Mouse (Mus musculus) cortical plate, adult 2 months (tissue): ENCODE data around the gene Gm9918. TPM values are rescaled to one million over a fixed set of nuclear protein-coding genes. Genes with fewer than 3 reads are reported as not detected.
"Not testable (repeated sequence)": the region's sequence is repeated elsewhere in the genome, so short reads cannot be mapped to it uniquely, and the experiment has no call there.

ENCODE experiments used
- H3K27ac ChIP-seq: fragments of 200-500 bp; 2 replicates; pipeline ENCODE4 v1.5.1; 2012; ENCODE audit warnings: low read length, control low read depth, inconsistent platforms; ENCODE audit not compliant: insufficient read depth
- H3K4me1 ChIP-seq: fragments of 200-500 bp; 2 replicates; pipeline ENCODE4 v1.6.1; 2011; ENCODE audit warnings: low read length; ENCODE audit not compliant: control insufficient read depth, insufficient read depth
- H3K4me3 ChIP-seq: fragments of 200-500 bp; 2 replicates; pipeline ENCODE4 v1.5.1; 2011; ENCODE audit warnings: mild to moderate bottlenecking, low read length, control low read depth; ENCODE audit not compliant: insufficient read depth
- CTCF ChIP-seq: fragments of 200-500 bp; IDR thresholded peaks from 2 replicates; pipeline ENCODE4 v1.5.1; 2011; ENCODE audit warnings: mild to moderate bottlenecking, control low read depth, low read length; ENCODE audit not compliant: insufficient read depth; ENCODE audit errors: extremely low read depth
- POLR2A ChIP-seq: fragments of 200-500 bp; IDR thresholded peaks from 2 replicates; pipeline ENCODE4 v1.6.1; 2011; ENCODE audit warnings: mild to moderate bottlenecking, low read length, control low read depth; ENCODE audit not compliant: insufficient read depth; ENCODE audit errors: extremely low read depth
- polyA plus RNA-seq: library from polyadenylated mRNA; depleted of rRNA; stranded (reverse); fragments of >200 nt; gene quantifications from 2 replicates; pipeline ENCODE4 v1.2.3, GENCODE M21; 2012; rRNA removed

Gene Gm9918
- 0.04 and 0.15 TPM in 2 replicates for polyA plus RNA-seq

DNA sequence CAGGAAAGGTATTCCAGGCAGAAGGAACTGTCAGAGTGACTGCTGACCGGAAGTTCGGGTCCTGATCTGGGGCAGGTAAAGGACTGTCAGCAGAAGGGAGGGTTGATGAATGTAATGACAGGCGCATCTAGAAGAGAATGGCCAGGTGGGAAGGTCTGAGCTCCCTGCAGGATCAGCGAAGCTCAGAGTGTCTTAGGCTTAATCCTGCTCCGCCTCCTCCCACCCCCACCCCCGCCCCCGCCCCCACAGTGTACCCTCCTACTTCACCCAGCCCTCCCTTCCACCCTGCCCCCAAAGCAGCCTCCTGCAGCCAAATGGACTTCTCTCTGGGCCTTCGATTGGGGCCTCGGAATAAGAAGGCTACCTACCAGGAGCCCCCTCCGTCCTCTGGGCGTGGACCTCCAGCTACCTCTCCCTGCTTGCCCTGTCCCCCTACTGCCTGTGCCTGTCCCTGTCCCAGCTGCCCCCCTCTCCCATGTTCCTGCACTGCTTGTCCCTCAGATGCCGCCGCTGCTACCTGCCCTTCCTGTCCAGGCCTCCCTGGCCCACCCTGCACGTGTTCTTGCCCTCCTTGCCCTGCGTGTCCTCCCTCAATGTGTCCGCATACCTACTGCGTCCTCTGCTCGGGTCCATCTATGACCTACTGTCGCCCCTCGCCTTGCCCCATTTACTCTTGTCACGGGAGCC lies at the start of gene Gm9918:
TSS of gene Gm9918 (plus strand) at position 290 of the 687 bp plus-strand sequence.
- no peak within 1 kb of the TSS for H3K4me3 ChIP-seq
- H3K4me1 ChIP-seq = no peaks in the 10 kb centered on the region
- H3K27ac ChIP-seq = no peak within 1 kb of the TSS
- no peak for TF ChIP-seq POLR2A
- TF ChIP-seq CTCF = no peak

- H3K27ac ChIP-seq = no peak overlapping the region
- no peak overlapping the region for H3K4me3 ChIP-seq
- 0 out of 2 replicates have a peak, but pooled peaks cover 2% of the 10 kb centered on the region for H3K4me1 ChIP-seq
- TF ChIP-seq CTCF = no peak
- TF ChIP-seq POLR2A = no peak
Observed at GRCm38 (mm10) chr15:102222386-102222785, 48.0 kb upstream of the Gm9918 start.

GRCm38 (mm10) chr15:102224186-102224991 lies 46.0 kb upstream of the Gm9918 start:
- Histone ChIP-seq H3K27ac (no peak overlapping the region), H3K4me3 (peak overlapping the region; percentile 27), H3K4me1 (0 out of 2 replicates have a peak, but pooled peaks cover 2% of the 10 kb centered on the region)
- peak; percentile 51 for TF ChIP-seq CTCF
- no peak for TF ChIP-seq POLR2A

GRCm38 (mm10) chr15:102224992-102225617 lies 45.3 kb upstream of the Gm9918 start:
- H3K4me3 ChIP-seq = peak overlapping the region; percentile 27; the same call in 1 of the 2 replicates
- no peak overlapping the region for H3K27ac ChIP-seq
- TF ChIP-seq POLR2A (no peak), CTCF (no peak)

DNA sequence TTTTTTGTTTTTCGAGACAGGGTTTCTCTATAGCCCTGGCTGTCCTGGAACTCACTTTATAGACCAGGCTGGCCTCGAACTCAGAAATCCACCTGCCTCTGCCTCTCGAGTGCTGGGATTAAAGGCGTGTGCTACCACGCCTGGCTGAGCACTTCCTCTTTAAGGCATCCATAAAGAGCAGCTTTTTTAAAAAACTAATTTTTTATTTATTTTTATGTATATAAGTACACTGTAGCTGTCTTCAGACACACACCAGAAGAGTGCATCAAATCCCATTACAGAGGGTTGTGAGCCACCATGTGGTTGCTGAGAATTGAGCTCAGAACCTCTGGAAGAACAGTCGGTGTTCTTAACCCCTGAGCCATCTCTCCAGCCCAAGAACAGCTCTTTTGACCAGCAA lies 44.7 kb upstream of the Gm9918 start:
- H3K27ac ChIP-seq, H3K4me1 ChIP-seq, H3K4me3 ChIP-seq: not testable (repeated sequence)

More at GRCm38 (mm10) chr15:102224992-102225617, 45.3 kb upstream of the Gm9918 start:
- 0 out of 2 replicates have a peak, but pooled peaks cover 2% of the 10 kb centered on the region for H3K4me1 ChIP-seq

DNA sequence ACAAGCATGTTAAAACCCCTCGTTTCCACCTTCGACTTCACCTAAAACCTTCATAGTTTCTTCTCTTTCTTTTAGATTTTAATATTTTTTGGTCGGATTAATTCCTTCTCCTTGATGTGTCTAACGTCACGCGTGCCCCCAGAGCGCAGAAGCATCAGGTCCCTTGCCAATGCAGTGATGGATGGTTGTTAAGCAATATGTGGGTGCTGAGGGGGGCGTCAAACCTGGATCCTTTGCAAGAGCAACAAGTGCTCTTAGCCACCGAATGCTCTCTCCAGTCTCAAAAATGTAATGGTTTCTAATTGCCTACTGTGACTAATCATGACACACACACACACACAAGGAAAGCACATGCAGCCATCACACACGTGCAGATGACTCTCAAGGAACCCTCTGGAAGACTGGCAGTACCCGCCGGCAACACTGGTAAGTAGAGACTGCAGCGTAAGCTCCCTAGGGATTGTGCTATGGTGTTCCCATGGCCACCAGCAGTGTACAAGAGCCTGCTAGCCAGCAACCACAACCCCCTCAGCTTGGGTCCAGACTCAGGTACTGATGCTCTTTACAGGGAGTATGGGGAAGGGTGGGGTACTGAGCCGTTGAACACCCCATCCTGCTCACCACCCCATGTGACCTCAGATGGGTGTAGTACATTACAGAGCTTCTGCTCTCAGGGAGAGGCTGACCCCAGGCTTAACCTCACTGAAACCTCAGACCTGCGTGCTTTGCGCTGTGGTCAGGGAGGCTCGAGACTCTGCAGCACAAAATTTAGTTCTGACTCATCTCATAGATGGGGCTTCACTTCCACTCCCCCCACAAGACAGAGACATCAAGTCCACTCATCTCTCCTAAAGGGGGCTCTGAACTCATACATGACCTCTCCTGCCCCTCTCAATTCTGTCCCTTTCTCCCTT lies 39.7 kb upstream of the Gm9918 start:
- TF ChIP-seq CTCF = no peak
- TF ChIP-seq POLR2A = no peak
- Histone ChIP-seq H3K27ac (no peak overlapping the region), H3K4me3 (no peak overlapping the region), H3K4me1 (no peaks in the 10 kb centered on the region)

DNA sequence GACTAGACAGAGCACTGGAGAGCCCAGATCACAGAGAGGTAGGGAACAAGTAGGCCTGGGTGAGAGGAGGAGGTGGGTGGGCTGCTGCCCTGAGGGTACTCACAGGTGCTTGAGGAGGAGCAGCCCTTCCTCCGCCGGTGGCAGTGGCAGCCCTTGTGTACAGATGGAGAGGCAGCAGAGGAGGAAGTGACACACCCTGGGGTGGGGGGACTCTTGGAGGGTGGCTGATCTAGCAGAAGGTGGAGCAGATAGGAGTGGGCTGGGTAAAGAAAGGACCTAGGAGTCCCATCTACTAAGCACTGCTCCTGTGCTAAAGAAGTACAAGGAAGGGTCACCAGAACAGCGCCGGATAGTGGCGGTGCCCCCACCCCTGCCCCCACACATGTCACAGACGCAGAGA lies 38.6 kb upstream of the Gm9918 start, which contains the start of gene Itgb7:
TSS of gene Itgb7 (minus strand) at position 197 of the 400 bp plus-strand sequence.
- H3K4me1 ChIP-seq = no peaks in the 10 kb centered on the region
- TF ChIP-seq CTCF (no peak), POLR2A (no peak)
- H3K27ac ChIP-seq = no peak within 1 kb of the TSS
- no peak within 1 kb of the TSS for H3K4me3 ChIP-seq

DNA sequence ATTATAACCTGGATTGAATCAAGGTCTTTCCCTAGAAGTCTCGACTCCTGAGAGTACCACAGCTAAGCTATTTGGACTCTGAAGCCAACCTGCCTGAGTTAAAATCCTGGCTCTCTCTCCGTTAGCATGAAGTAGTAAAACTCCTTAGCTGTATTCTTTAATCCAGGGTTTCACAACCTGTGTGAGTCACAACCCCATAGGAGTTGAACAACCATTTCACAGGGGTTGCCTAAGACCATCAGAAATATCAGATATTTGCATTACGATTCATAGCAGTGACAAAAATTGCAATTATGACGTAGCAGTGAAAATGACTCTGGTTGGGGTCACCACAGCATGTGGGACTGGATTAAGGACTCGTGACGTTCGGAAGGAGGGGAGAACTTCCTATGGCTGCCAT lies 37.6 kb upstream of the Gm9918 start:
- H3K4me1 ChIP-seq = no peaks in the 10 kb centered on the region
- TF ChIP-seq POLR2A (no peak), CTCF (no peak)
- H3K4me3 ChIP-seq = no peak overlapping the region
- no peak overlapping the region for H3K27ac ChIP-seq

DNA sequence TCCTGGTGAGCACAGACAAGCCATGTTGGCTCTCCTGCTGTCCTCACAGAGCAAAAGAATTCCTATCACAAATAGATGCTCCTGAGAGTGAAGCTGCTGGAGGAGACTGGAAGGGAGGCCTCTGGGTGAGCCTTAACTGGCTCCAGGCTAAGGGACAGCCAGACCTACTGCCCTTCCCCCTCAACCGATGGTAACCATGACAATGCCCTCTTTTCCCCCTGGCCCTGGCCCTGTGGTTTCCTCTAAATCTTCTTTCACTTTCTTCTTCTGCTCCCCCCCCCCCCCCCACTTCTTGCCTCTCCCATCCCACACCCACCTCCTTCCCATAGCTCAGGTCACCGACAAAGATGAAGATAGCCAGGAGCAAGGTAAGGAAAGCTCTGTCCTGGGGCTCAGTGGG lies 36.5 kb upstream of the Gm9918 start:
- H3K4me1 ChIP-seq = no peaks in the 10 kb centered on the region
- no peak overlapping the region for H3K4me3 ChIP-seq
- TF ChIP-seq CTCF = no peak
- no peak for TF ChIP-seq POLR2A
- no peak overlapping the region for H3K27ac ChIP-seq
